Mouse (Mus musculus) C2C12 (cell line): ENCODE data around the gene Cfb.

ENCODE experiments used
- CTCF ChIP-seq: IDR thresholded peaks from one replicate; pipeline ENCODE4 v1.5.1; 2011; ENCODE audit not compliant: control insufficient read depth, insufficient read depth, insufficient read length
- MAX ChIP-seq: IDR thresholded peaks from one replicate; pipeline ENCODE4 v1.6.1; 2011; ENCODE audit warnings: mild to moderate bottlenecking, control low read depth

- TF ChIP-seq CTCF (no peak), MAX (peak; percentile 18)
Observed at GRCm38 (mm10) chr17:34836856-34837221, 25.5 kb downstream of the Cfb start, which contains the start of the genes Stk19 and Dxo.
